Mouse (Mus musculus): ENCODE data around the gene Pcca. TPM values are rescaled to one million over a fixed set of nuclear protein-coding genes. Genes with fewer than 3 reads are reported as not detected.

The Pcca gene
- polyA plus RNA-seq, 1 experiment from 2014 or later = 33.3 TPM

GRCm38 (mm10) chr14:122730921-122731551 is 196.9 kb downstream of the Pcca start:
- Histone ChIP-seq H3K4me3 (ENCODE audit: low read length) (no peak overlapping the region), H3K9me3 (ENCODE audit: control insufficient read depth, low read length) (no peaks in the 10 kb centered on the region), H3K4me1 (ENCODE audit: control insufficient read depth, insufficient read depth, low read depth, low read length) (no peaks in the 10 kb centered on the region), H3K36me3 (ENCODE audit: control insufficient read depth, insufficient read depth, low read length) (no peaks in the 10 kb centered on the region), H3K4me2 (ENCODE audit: low read length) (no peak overlapping the region), H3K9ac (ENCODE audit: low read depth, low read length) (no peak overlapping the region), H3K27ac (ENCODE audit: low read depth, low read length) (no peak overlapping the region), H3K27me3 (replicated peaks; ENCODE audit: control insufficient read depth, insufficient read depth, low read length) (no peaks in the 10 kb centered on the region)
- ATAC-seq = no peak
- 81% methylated on average over 4 of the region's 4 CpGs for WGBS

- no peak for ATAC-seq
- H3K9ac ChIP-seq (ENCODE audit: low read depth, low read length) = no peak overlapping the region
- H3K4me1 ChIP-seq (ENCODE audit: control insufficient read depth, insufficient read depth, low read depth, low read length) = no peaks in the 10 kb centered on the region
- H3K27me3 ChIP-seq (replicated peaks; ENCODE audit: control insufficient read depth, insufficient read depth, low read length) = no peaks in the 10 kb centered on the region
- no peaks in the 10 kb centered on the region for H3K9me3 ChIP-seq (ENCODE audit: control insufficient read depth, low read length)
- H3K4me2 ChIP-seq (ENCODE audit: low read length) = no peak overlapping the region
- no peak overlapping the region for H3K27ac ChIP-seq (ENCODE audit: low read depth, low read length)
- no peaks in the 10 kb centered on the region; the same call in 1 of the 2 replicates for H3K36me3 ChIP-seq (ENCODE audit: control insufficient read depth, insufficient read depth, low read length)
- no peak overlapping the region for H3K4me3 ChIP-seq (ENCODE audit: low read length)
These were observed 202.7 kb downstream of the Pcca start for GRCm38 (mm10) chr14:122736806-122737205.

GRCm38 (mm10) chr14:122747860-122748842 is 214.0 kb downstream of the Pcca start:
- no peak for ATAC-seq
- Histone ChIP-seq H3K4me3 (ENCODE audit: low read length) (no peak overlapping the region), H3K27me3 (replicated peaks; ENCODE audit: control insufficient read depth, insufficient read depth, low read length) (no peaks in the 10 kb centered on the region), H3K9ac (ENCODE audit: low read depth, low read length) (no peak overlapping the region), H3K9me3 (ENCODE audit: control insufficient read depth, low read length) (no peaks in the 10 kb centered on the region), H3K36me3 (ENCODE audit: control insufficient read depth, insufficient read depth, low read length) (no peaks in the 10 kb centered on the region), H3K4me1 (ENCODE audit: control insufficient read depth, insufficient read depth, low read depth, low read length) (no peaks in the 10 kb centered on the region), H3K4me2 (ENCODE audit: low read length) (no peak overlapping the region), H3K27ac (ENCODE audit: low read depth, low read length) (no peak overlapping the region)
- WGBS = 72% methylated on average over 3 of the region's 3 CpGs

- Histone ChIP-seq H3K4me1 (ENCODE audit: control insufficient read depth, insufficient read depth, low read depth, low read length) (no peaks in the 10 kb centered on the region; the same call in 1 of the 2 replicates), H3K36me3 (ENCODE audit: control insufficient read depth, insufficient read depth, low read length) (no peaks in the 10 kb centered on the region), H3K27ac (ENCODE audit: low read depth, low read length) (no peak overlapping the region), H3K4me2 (ENCODE audit: low read length) (no peak overlapping the region), H3K9ac (ENCODE audit: low read depth, low read length) (no peak overlapping the region), H3K27me3 (replicated peaks; ENCODE audit: control insufficient read depth, insufficient read depth, low read length) (no peaks in the 10 kb centered on the region), H3K4me3 (ENCODE audit: low read length) (no peak overlapping the region), H3K9me3 (ENCODE audit: control insufficient read depth, low read length) (no peaks in the 10 kb centered on the region)
- 97% methylated on average over 1 of the region's 1 CpGs for WGBS
- no peak for ATAC-seq
These were observed 217.4 kb downstream of the Pcca start for GRCm38 (mm10) chr14:122751552-122751951.

GRCm38 (mm10) chr14:122753278-122753677 is 219.2 kb downstream of the Pcca start:
- ATAC-seq = no peak
- WGBS = 31% methylated on average over 2 of the region's 2 CpGs

GRCm38 (mm10) chr14:122754311-122754710 is 220.2 kb downstream of the Pcca start:
- H3K4me3 ChIP-seq (ENCODE audit: low read length) = no peak overlapping the region
- H3K27me3 ChIP-seq (replicated peaks; ENCODE audit: control insufficient read depth, insufficient read depth, low read length) = no peaks in the 10 kb centered on the region
- no peak overlapping the region for H3K9ac ChIP-seq (ENCODE audit: low read depth, low read length)
- H3K36me3 ChIP-seq (ENCODE audit: control insufficient read depth, insufficient read depth, low read length) = no peaks in the 10 kb centered on the region
- H3K4me2 ChIP-seq (ENCODE audit: low read length) = no peak overlapping the region
- no peak for ATAC-seq
- no peaks in the 10 kb centered on the region for H3K9me3 ChIP-seq (ENCODE audit: control insufficient read depth, low read length)
- no peak overlapping the region for H3K27ac ChIP-seq (ENCODE audit: low read depth, low read length)
- 91% methylated on average over 3 of the region's 3 CpGs for WGBS
- no peaks in the 10 kb centered on the region; the same call in 1 of the 2 replicates for H3K4me1 ChIP-seq (ENCODE audit: control insufficient read depth, insufficient read depth, low read depth, low read length)

More at GRCm38 (mm10) chr14:122753278-122753677, 219.2 kb downstream of the Pcca start:
- no peaks in the 10 kb centered on the region for H3K9me3 ChIP-seq (ENCODE audit: control insufficient read depth, low read length)
- H3K27me3 ChIP-seq (replicated peaks; ENCODE audit: control insufficient read depth, insufficient read depth, low read length) = no peaks in the 10 kb centered on the region
- H3K9ac ChIP-seq (ENCODE audit: low read depth, low read length) = no peak overlapping the region
- no peaks in the 10 kb centered on the region for H3K36me3 ChIP-seq (ENCODE audit: control insufficient read depth, insufficient read depth, low read length)
- H3K4me1 ChIP-seq (ENCODE audit: control insufficient read depth, insufficient read depth, low read depth, low read length) = no peaks in the 10 kb centered on the region; the same call in 1 of the 2 replicates
- no peak overlapping the region for H3K27ac ChIP-seq (ENCODE audit: low read depth, low read length)
- no peak overlapping the region for H3K4me2 ChIP-seq (ENCODE audit: low read length)
- no peak overlapping the region for H3K4me3 ChIP-seq (ENCODE audit: low read length)

DNA sequence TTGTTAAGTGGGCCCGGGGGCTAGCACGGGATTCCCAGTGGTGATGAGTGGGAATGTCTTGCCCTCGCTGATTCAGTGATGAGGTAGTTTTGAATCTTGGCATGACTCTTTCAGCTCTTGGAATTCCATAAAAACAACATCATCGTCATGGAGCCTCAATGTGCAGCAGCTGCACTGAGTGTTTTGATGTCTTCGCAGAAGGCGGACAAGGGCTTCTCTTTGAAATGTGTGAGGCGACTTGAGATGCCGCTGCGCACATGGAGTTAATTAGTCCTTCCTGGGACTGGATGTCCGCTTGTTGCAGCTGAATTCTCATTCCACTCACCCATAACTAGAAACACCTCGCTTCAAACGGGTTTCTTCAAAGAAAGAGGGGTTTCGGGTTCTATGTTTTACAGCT is 221.4 kb downstream of the Pcca start:
- WGBS = 59% methylated on average over 13 of the region's 13 CpGs

DNA sequence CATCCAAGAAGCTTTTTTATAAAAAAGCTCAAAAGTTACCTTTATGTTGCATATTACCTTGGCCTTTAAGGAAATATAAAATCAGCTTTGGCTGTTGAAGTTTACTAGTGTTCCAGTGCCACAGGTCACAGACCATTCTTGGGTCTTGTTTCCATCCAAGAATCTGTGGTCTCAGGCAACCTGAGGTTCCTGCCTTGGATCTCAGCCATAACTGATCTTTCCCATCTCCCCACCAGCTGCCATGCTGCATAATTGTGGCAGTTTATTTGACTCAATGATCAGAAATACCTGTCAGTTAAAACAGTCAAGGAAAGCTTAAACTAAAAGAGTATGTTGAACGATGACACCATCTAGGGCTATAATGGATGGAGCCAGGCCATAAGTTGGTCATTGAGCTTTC is 222.5 kb downstream of the Pcca start:
- no peak overlapping the region for H3K4me2 ChIP-seq (ENCODE audit: low read length)
- ATAC-seq = no peak

More for the DNA sequence above, 221.4 kb downstream of the Pcca start:
- Histone ChIP-seq H3K9me3 (ENCODE audit: control insufficient read depth, low read length) (no peaks in the 10 kb centered on the region), H3K36me3 (ENCODE audit: control insufficient read depth, insufficient read depth, low read length) (no peaks in the 10 kb centered on the region), H3K4me3 (ENCODE audit: low read length) (no peak overlapping the region), H3K4me2 (ENCODE audit: low read length) (no peak overlapping the region), H3K27ac (ENCODE audit: low read depth, low read length) (no peak overlapping the region), H3K9ac (ENCODE audit: low read depth, low read length) (no peak overlapping the region), H3K27me3 (replicated peaks; ENCODE audit: control insufficient read depth, insufficient read depth, low read length) (no peaks in the 10 kb centered on the region), H3K4me1 (ENCODE audit: control insufficient read depth, insufficient read depth, low read depth, low read length) (no peaks in the 10 kb centered on the region; the same call in 1 of the 2 replicates)
- no peak for ATAC-seq

DNA sequence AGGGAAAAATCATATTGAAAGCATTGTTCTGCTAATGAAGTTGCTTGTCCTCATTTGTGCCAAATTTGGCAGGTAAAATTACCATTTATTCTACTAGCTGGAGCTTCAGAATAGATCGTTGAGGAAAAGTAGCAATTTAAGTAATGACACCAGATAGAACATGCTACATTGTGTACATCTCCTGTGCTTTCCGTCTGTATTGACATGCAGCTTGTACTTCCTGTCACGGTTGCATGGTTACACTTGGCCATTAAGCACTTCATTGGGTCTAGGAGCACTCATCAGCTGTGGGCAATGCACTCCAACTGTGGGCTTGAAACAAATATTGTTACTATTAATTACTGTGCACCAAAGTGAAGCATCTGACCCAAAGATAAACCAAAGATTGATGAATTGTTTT is 225.8 kb downstream of the Pcca start:
- no peaks in the 10 kb centered on the region for H3K9me3 ChIP-seq (ENCODE audit: control insufficient read depth, low read length)
- no peaks in the 10 kb centered on the region for H3K36me3 ChIP-seq (ENCODE audit: control insufficient read depth, insufficient read depth, low read length)
- H3K4me3 ChIP-seq (ENCODE audit: low read length) = no peak overlapping the region
- no peaks in the 10 kb centered on the region for H3K27me3 ChIP-seq (replicated peaks; ENCODE audit: control insufficient read depth, insufficient read depth, low read length)
- H3K4me1 ChIP-seq (ENCODE audit: control insufficient read depth, insufficient read depth, low read depth, low read length) = no peaks in the 10 kb centered on the region
- WGBS = 49% methylated on average over 3 of the region's 3 CpGs
- ATAC-seq = no peak
- H3K9ac ChIP-seq (ENCODE audit: low read depth, low read length) = no peak overlapping the region
- no peak overlapping the region for H3K4me2 ChIP-seq (ENCODE audit: low read length)
- H3K27ac ChIP-seq (ENCODE audit: low read depth, low read length) = no peak overlapping the region

More for the DNA sequence above, 222.5 kb downstream of the Pcca start:
- no peaks in the 10 kb centered on the region for H3K9me3 ChIP-seq (ENCODE audit: control insufficient read depth, low read length)
- no peaks in the 10 kb centered on the region; the same call in 1 of the 2 replicates for H3K4me1 ChIP-seq (ENCODE audit: control insufficient read depth, insufficient read depth, low read depth, low read length)
- no peaks in the 10 kb centered on the region for H3K36me3 ChIP-seq (ENCODE audit: control insufficient read depth, insufficient read depth, low read length)
- no peak overlapping the region for H3K4me3 ChIP-seq (ENCODE audit: low read length)
- 94% methylated on average over 1 of the region's 1 CpGs for WGBS
- H3K27me3 ChIP-seq (replicated peaks; ENCODE audit: control insufficient read depth, insufficient read depth, low read length) = no peaks in the 10 kb centered on the region
- H3K9ac ChIP-seq (ENCODE audit: low read depth, low read length) = no peak overlapping the region
- no peak overlapping the region for H3K27ac ChIP-seq (ENCODE audit: low read depth, low read length)
